Mouse (Mus musculus): Measurements from ENCODE around the gene Ogg1.

The Ogg1 gene

GRCm38 (mm10) chr6:113326533-113327315 is at the start of gene Ogg1:
Ogg1 (plus strand) TSS chr6:113326972.
- peak; percentile 96 to 97 for DNase-seq

GRCm38 (mm10) chr6:113281676-113282075 is 45.1 kb upstream of the Ogg1 start:
- peak in 1 of 2 experiments; percentile 20 for DNase-seq

- peak; percentile 72 to 75 for DNase-seq
These were observed 44.5 kb upstream of the Ogg1 start, which contains the start of gene Cpne9 for GRCm38 (mm10) chr6:113282101-113282802. Cpne9 (plus strand) TSS chr6:113282307.

GRCm38 (mm10) chr6:113282969-113283368 is 43.8 kb upstream of the Ogg1 start:
- DNase-seq = peak; percentile 52 to 58

- peak; percentile 54 to 63 for DNase-seq
These were observed 43.3 kb upstream of the Ogg1 start for GRCm38 (mm10) chr6:113283500-113283899.

- DNase-seq = no peak
These were observed 41.8 kb upstream of the Ogg1 start for GRCm38 (mm10) chr6:113284931-113285330.

GRCm38 (mm10) chr6:113286316-113286715 is 40.5 kb upstream of the Ogg1 start:
- DNase-seq = no peak

- no peak for DNase-seq
These were observed 39.5 kb upstream of the Ogg1 start for GRCm38 (mm10) chr6:113287236-113287635.

GRCm38 (mm10) chr6:113289346-113289745 is 37.4 kb upstream of the Ogg1 start:
- no peak for DNase-seq

GRCm38 (mm10) chr6:113290346-113290745 is 36.4 kb upstream of the Ogg1 start:
- peak in 1 of 2 experiments; percentile 24 for DNase-seq

- DNase-seq = no peak
These were observed 33.8 kb upstream of the Ogg1 start for GRCm38 (mm10) chr6:113292938-113293337.

GRCm38 (mm10) chr6:113296046-113296445 is 30.7 kb upstream of the Ogg1 start:
- DNase-seq = no peak

- no peak for DNase-seq
These were observed 30.1 kb upstream of the Ogg1 start for GRCm38 (mm10) chr6:113296639-113297038.

- no peak for DNase-seq
These were observed 25.4 kb upstream of the Ogg1 start for GRCm38 (mm10) chr6:113301350-113301749.

- peak in 1 of 2 experiments; percentile 32 for DNase-seq
These were observed 24.5 kb upstream of the Ogg1 start for GRCm38 (mm10) chr6:113302258-113302657.

- peak; percentile 98 for DNase-seq
These were observed 20.3 kb upstream of the Ogg1 start for GRCm38 (mm10) chr6:113306322-113306985.

GRCm38 (mm10) chr6:113306986-113307349 is 19.8 kb upstream of the Ogg1 start, which contains the start of gene Brpf1:
Brpf1 (plus strand) TSS chr6:113307137.
- DNase-seq = no peak

- peak; percentile 60 to 65 for DNase-seq
These were observed 19.2 kb upstream of the Ogg1 start for GRCm38 (mm10) chr6:113307481-113308121.

- peak; percentile 96 to 97 for DNase-seq
These were observed 18.6 kb upstream of the Ogg1 start for GRCm38 (mm10) chr6:113308141-113308540.

- no peak for DNase-seq
These were observed 10.8 kb upstream of the Ogg1 start for GRCm38 (mm10) chr6:113315972-113316371.

GRCm38 (mm10) chr6:113329396-113329795 is 2.6 kb downstream of the Ogg1 start:
- no peak for DNase-seq

- DNase-seq = no peak
These were observed 3.8 kb downstream of the Ogg1 start for GRCm38 (mm10) chr6:113330547-113330946.

GRCm38 (mm10) chr6:113331721-113332120 is 4.9 kb downstream of the Ogg1 start:
- DNase-seq = no peak
